Mouse (Mus musculus): ENCODE measurements around the gene Dctn2.
"Not testable (repeated sequence)": the region's sequence is repeated elsewhere in the genome, so short reads cannot be mapped to it uniquely, and the experiment has no call there.

The Dctn2 gene

DNA sequence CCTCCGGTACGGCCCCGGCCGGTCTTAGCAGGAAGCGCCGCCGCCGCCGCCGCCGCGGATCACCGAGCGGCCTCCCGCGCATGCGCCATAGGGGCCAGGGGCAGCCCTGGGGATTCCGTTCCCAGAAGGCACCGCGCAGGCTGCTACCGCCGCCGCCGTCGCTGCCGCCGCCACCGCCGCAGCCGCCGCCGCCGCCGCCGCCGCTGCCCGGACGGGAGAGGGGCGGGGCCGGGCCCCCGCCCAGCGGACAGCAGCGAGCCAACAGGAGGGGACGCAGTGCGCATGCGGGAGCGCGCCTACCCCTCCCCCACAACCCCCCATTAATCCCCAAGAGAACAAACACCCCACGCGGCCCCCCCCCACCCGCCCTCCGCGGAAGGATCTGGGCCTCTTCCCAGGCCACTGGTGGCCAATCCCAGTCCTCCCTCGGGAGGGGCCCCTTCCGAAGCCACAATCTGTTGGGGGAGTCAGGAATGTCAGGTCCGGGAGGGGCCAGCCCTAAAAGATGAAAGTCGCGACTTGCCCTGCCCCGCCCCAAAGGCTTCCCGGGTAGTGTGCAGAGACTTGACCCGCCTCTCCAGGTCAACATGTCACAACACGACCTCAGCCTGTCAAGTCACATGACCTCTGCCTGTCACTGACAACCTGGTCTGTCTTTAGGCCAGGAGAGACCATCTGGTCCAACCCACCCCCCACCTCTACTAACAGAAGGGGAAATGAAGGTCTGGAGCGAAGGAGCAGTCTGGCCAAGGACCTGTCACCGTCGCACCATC is 22.8 kb downstream of the Dctn2 start, which contains the start of gene Mbd6:
Gene Mbd6 (minus strand): TSS at position 219 of the 773 bp plus-strand sequence.
- DNase-seq (ENCODE audit: extremely low spot score) = peak; percentile 94

DNA sequence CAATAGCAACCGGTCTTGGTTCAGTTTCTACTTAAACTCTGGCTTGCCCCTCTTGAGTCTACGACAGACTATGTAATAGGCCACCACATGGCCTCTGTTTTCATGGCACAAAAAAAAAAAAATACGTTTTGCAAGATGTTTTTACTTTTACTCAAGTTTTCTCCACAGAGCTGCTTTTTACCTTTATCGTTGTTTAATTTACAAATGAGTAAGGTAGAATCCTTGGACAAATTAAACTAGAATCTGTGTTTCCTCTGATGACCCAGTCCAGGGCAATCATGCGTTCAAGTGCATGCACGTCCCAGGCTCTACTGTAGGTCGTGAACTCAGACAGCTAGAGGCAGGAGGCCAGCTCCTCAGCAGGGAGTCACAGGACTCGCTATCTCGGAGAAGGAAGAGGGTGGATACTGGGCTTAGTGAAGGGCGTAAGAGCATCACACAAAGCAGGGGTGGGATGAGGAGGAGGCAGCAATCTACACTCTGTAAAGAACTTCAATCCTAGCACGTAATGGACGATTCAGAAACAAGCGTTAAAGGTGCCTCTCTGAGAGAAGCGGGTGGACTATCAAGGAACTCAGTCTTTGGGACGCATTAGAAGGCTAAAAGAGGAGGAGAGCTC is 23.5 kb downstream of the Dctn2 start:
- DNase-seq (ENCODE audit: extremely low spot score) = no peak

DNA sequence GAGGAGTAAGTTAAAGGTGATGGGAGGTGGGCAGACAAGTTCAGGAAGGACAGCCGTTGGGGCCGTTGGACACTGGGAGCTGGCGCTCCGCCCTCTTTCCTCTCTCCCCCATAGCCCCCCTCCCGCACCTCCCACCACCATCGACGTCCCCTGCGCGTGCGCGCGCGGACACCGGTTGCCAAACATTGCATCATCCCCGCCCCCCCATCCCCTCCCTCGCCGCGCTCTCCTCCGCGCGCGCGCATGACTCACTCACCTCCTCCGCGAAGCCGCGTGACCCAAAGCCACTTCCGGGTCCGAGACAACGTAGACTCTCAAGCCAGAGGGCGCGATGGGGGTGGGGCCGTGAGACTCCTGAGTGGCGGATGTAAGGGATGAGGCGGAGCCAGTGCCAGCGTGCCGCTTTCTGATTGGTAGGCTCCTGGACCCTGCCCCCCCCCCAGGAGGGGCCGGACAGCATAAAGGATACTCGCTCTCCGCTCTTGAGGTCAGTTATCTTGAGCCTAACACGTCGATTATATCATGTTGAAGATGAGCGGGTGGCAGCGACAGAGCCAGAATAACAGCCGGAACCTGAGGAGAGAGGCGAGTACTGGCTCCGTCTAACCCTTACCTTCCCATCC is 24.2 kb downstream of the Dctn2 start:
- DNase-seq (ENCODE audit: extremely low spot score) = peak; percentile 99

DNA sequence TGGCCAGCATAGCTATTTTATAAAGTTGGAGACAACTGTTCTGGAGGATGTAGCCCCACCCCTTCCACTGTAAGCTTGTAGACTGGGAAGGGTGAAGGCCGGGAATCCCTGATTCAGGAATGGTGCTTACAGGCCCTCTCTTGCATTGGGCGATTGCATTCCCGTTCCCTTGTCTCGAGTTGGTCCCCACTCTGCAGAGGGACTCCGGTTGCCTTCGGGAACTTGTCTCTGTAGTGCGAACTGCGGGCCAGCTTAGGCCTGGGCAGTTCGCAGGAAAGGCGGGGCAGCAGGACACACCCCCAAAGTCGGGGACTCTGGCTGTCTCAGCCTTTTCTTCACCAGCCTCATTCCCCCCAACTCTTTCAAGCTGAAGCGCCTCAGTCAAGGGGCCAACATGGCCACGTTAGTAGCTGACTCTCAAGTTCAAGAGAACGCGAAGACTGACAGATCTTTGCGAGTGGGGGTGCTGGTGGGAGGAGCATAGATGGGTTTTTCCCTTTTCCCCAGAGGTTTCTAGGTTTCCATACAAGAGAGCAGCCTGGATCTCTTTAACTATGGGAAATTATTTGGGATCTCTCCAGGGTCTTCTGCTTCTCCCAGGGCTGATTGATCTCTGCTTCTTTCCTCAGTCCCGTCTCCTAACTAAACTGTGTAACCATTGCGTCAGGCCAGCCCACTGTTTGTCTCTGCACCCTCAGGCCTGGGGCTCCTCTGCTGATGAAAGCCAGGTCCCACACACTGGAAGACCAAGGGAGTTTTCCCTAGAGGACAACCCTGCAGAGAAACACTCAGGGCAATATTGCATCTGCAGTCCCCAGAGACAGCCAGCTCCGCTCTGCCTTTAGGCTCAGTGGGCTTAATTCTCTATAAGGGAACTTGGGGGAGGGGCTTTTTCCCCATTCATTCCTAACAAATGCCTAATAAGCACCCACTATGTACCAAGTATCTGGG is 25.0 kb downstream of the Dctn2 start:
- DNase-seq (ENCODE audit: extremely low spot score) = no peak

DNA sequence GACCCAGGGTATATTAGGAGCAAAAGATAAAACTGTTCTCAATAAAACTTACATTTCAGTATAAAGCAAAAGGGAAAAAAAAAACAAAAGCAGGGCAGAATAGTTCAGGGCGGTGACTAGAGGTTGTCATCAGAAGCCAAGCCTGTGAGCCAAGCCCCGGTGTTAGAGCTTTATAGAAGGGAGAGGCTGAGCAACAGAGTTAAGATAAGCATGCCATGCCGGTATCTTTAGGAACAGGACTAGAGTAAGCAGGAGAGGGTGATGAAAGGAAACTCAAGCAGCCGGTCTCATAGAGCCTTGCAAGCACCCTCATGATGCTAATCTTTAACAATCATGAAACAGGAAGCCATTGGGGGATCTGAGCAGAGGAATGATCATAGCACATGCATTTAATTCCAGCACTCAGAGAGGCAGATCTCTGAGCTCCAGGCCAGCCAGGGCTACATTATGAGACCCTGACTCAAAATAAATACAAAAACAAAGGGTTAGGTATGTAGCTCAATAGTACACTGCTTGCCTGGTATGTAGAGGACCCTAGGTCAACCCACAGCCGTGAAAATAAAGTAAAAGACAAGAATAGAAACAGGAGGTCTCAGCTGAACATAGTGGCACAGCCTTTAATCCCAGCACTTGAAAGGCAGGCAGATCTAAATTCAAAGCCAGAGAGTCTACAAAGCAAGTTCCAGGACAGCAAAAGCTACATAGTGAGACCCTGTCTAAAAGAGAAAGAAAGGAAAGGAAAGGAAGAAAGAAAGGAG is 25.9 kb downstream of the Dctn2 start:
- no peak for DNase-seq (ENCODE audit: extremely low spot score)

DNA sequence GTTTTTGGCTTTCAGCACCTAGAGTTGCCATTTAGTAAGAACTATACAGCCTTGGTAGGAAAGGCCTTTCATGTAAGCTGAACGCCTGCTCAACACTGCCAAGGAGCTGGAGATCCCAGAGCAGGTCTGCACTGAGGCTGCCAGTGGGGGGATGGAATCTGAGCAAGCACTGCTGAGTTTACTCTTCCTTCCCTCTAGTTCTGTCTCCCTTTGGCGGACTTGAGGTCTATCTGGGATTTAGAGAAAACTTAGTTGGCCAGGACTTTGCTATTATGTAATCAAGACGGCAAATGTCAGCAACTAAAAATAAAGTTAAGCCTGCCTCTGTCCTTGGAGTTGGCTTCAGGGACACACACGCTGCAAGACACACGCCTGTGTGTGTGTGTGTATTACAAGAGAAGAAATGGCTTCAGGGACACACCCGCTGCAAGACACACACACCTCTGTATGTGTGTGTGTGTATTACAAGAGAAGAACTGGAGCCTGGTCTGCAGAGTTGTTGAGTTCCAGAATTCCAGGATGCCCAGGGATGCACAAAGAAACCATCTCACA is 26.9 kb downstream of the Dctn2 start:
- no peak for DNase-seq (ENCODE audit: extremely low spot score)

DNA sequence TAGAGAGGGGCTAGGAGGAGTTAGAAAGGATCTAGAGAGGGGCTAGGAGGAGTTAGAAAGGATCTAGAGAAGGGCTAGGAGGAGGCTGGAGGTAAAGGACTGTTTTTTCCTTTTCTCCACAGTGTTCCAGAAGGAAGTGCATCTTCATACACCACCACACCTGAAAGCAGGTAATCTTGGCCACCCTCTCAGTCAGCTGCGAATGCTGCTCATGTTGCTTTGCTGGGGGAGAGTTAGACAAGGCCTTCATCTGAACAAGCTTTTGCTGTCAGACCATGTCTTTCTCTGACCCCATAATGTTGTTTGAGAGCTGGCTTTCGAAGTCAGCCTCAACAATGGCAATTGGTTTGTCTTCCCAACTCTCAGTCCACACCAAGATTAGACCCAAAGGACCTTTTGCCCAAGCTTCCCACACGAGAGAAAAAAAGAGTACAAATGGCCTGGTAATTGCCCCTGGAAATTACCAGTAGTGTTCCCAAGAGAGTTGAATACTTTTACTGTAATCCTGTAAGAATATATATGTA is 27.5 kb downstream of the Dctn2 start:
- DNase-seq (ENCODE audit: extremely low spot score) = no peak

DNA sequence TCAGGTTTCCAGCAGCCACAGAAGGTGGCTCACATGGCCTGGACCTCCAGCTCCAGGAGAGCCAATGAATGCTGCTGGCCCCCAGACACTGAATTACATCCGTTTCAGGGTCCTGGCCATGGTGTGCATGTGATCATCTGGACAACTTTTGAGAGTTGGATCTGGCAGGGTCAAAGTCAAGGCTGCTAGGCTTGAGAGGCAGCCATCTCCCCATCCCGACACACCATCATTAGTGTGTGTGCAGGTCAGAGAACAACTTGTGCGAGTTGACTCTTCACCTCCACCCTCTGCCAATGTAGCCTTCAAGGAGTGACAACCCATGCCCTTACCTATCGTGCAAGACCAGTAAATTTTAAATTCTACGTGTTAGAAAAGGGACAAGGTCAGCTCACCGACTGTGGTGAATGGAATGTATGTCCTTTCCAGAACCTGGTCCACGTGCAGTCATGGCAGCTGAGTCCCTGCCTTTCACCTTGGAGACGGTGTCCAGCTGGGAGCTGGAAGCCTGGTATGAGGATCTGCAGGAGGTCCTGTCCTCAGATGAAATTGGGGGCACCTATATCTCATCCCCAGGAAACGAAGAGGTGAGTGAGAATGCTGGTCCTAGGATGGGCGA is 28.8 kb downstream of the Dctn2 start:
- DNase-seq (ENCODE audit: extremely low spot score) = no peak

DNA sequence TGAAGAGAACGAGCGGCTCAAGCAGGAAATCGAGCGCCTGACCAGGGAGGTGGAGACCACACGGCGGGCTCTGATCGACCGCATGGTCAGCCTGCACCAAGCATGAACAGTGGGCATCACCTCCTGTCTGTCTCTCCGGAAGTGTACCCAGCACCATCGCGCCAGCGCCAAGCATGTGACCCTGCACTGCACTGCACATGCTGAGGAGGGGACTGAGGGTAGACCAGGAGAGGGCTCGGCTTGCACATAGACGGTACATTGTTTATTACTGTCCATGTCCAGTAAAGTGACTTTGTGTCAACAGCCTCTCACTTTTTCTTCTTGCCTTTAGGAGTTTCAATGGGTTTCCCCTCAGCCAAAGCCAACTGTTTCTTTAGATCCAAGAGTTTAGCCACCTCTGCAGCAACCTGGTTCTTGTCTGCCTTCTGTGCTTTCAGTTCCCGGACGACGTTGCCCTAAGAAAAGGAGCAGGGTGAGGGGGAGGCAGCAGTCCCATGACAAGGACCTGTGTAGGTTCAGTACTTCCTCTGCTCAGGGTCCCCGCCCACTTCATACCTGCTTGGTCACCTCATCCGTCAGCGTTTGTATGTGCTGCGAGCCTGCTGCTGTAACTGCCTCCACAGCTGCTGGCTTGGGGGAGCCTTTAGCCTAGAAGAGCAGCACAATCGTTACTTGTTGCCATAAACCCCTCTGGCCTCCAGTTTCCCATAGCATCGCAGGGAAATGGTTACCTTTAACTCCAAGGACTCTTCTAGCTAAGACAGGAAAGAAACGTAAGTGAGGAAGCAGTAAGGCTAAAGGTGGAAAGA is 30.0 kb downstream of the Dctn2 start:
- no peak for DNase-seq (ENCODE audit: extremely low spot score)

DNA sequence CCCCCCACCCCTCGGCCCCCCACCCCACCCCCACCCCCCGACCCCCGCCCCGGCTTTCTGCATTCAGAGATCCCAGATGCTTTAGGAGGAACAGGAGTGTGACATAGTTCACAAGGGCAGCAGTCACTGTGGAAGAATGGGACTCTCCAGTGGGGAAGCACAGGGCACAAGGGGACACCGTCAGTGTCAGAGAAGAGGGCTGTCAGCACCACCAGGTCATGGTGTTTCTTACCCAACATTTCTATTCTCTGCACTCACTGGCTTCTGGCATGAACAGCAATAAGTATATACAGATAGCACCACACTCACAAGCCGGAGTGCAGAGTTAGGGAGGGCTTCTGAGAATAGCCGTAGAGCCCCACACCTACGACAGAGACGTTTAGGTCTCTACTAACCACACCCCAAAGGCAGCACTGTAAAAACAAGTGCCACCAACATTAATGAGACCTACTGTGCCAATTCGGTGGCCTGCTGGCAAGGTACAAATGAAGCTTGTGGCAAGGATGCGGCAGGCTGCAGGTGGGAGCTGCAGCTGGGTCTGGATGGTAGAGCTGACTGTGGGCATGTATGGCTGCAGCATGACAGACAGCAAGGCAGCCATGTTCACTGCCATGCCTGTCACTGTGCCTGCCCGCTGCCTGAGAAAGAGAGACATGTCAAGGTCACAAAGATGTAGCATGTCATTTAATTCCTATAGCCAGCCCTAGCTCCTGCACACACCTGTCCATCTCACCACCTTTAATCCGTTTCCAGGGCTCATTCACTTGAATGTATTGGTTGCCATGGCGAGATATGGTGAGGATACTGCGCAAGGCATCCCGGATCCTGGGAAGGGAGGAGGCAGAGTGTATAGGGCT is 31.1 kb downstream of the Dctn2 start:
- no peak for DNase-seq (ENCODE audit: extremely low spot score)

DNA sequence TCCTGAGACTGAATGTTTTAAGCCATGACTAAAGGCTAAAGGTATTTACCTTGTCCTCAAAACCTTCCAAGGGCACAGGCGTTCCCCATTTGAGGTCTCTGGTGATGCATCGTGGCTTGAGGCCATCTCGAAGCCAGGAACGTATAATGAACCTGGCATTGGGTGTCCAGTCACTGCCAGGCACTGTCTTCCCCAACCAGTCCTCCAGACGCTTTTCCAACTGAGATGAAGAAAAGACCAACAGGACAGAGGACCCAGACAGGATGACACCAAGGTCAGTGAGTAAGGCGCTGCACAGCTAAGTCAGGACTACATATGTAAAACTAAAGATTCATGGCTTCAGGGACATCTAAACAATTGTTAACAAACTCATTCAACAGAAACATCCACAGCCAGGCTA is 34.2 kb downstream of the Dctn2 start:
- no peak for DNase-seq (ENCODE audit: extremely low spot score)

DNA sequence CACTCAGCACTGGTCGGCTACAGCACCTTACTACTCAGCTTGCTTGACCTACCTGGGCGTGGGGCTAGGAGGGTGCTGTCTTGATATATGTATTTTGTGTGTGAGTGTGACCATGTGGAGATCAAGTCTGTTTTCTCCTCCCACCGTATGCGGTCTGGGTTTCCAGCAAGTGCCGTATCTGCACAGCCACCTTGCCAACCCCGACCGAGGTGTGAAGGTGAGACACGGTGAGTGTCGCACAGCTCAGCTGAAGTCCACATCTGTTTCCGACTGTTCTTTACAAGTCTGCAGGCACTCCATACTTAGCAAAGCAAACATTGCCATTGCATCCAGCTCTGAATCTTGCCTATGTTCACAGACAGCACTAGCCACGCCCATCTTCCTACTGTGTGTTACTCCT is 37.0 kb downstream of the Dctn2 start:
- no peak for DNase-seq (ENCODE audit: extremely low spot score)

DNA sequence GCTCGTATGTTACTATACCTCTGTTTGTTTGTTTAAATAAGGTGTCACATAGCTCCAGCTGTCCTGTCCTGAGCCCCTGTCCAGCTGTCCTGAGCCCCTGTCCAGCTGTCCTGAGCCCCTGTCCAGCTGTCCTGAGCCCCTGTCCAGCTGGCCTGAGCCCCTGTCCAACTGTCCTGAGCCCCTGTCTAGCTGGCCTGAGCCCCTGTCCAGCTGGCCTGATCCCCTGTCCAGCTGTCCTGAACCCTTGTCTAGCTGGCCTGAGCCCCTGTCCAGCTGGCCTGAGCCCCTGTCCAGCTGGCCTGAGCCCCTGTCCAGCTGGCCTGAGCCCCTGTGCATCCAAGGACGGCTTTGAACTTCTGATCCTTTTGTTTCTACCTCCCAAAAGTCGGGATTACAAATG is 43.0 kb downstream of the Dctn2 start:
- not testable (repeated sequence) for DNase-seq (ENCODE audit: extremely low spot score)

DNA sequence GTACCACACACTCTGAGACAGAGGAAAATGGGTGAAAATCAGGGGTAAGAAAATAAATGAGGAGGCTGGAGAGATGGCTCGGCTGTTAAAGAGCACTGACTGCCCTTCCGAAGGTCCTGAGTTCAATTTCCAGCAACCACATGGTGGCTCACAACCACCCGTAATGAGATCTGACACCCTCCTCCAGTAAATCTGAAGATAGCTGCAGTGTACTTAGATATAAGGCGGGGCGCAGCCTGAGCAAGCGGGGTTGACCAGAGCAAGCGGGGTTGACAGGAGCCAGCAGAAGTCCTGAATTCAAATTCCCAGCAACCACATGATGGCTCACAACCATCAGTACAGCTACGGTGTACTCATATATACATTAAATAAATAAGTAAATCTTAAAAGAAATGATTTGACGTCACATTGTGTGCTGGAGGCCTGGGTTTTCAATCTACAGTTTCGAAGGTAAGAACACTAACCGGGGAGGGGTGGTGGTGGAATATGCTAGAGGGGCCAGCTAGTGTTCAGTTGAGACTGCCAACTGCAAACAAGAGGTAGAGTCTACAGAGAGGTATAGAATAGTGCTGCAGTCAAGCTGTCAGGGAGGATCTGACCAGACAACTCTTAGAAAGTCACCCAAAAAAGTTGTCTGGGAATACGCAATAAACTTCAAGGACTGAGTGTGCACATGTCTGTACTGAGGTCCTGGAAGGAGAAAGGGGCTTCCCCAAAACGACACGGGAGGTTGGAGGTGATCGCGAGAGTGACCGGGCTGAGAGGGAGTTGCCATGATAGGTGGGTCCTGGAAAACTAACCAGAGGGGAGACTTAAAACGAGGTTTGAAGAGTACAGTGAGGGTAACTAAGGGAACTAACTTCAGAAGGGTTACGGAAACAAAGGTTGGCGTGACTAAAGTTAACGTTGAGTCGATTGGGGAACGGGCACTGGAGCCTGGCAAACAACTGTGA is 44.6 kb downstream of the Dctn2 start:
- peak; percentile 66 for DNase-seq (ENCODE audit: extremely low spot score)

DNA sequence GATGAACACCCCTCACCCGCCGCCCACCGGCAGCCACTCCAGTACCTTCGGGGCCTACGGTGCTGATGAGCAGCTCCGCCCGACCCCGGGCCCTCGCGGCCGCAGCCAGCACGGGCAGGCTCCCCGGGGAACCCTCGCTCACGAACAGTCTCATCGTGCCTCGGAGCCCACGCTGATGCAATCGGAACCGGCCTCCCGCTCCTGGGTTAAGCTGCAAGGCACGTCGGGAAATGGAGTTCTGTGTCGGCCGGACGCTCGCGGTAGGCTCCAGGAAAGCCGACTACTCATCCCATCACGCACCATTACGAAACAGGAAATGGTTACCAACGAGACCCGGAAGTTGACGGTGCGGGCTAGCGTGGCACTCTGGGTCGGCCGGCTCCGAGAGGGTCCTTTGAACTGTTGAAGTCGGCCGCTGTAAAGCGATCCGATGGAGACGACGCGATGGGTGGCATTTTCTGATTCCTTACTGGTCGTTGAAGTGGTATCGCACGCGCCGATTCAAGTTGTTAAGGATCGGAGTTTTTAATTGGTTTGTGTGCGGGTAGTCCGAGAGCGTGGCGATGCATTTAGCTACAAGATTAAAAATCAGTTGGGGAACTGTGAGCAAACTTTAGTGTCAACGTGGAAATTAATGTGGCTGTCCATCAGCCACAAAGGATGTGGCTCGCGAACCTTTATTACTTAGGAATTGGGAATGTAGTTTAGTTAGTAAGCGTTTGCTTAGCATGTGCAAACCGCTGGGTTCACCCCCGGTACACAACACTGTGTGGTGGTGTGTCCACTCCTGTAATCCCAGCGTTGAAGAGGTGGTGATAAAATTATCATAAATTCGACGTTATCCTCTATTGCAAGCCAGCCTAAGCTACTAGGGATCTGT is 45.5 kb downstream of the Dctn2 start, which contains the start of gene Mars:
Gene Mars (minus strand): TSS at position 311 of the 880 bp plus-strand sequence.
- peak; percentile 94 for DNase-seq (ENCODE audit: extremely low spot score)

DNA sequence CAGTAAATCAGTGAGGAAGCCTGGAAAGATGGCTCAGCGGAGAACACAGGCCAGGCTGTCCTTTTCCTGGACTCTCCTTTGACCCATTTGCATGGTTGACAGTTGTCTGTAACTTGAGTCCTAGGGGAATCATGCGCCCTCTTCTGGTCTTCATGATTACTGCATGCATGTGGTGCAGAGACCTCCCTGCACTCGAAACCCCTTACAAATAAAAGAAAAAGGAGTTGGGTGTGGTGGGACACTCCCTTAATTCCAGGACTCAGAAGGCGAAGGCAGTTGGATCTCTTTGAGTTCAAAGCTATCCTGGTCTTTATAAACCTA is 46.1 kb downstream of the Dctn2 start:
- peak; percentile 89 for DNase-seq (ENCODE audit: extremely low spot score)

Data from embryo, embryonic 9.5 days (tissue).